Mouse (Mus musculus) midbrain, embryonic 13.5 days (tissue): ENCODE results near the gene Setx. TPM values are rescaled to one million over a fixed set of nuclear protein-coding genes. Genes with fewer than 3 reads are reported as not detected.
"Not testable (repeated sequence)": the region's sequence is repeated elsewhere in the genome, so short reads cannot be mapped to it uniquely, and the experiment has no call there.

Experiments
- ATAC-seq: fragments of 200-750 bp; cut with Nextera tagmentation; 2 replicates; pipeline ENCODE4 v1.8.0; 2017; ENCODE audit warnings: mild to moderate bottlenecking, moderate TSS enrichment, moderate library complexity
- H3K27ac ChIP-seq: fragments of 300-500 bp; sonication (generic); 2 replicates; pipeline ENCODE4 v1.5.1; 2015; ENCODE audit warnings: inconsistent platforms, mild to moderate bottlenecking, moderate library complexity
- H3K27me3 ChIP-seq: fragments of 300-500 bp; sonication (generic); 2 replicates; pipeline ENCODE4 v1.6.1; 2015; ENCODE audit warnings: mild to moderate bottlenecking, inconsistent platforms
- H3K36me3 ChIP-seq: fragments of 300-500 bp; sonication (generic); 2 replicates; pipeline ENCODE4 v1.6.1; 2015; ENCODE audit warnings: mild to moderate bottlenecking, inconsistent platforms
- H3K4me1 ChIP-seq: fragments of 300-500 bp; sonication (generic); replicated peaks from 2 replicates; pipeline ENCODE4 v1.6.1; 2015; ENCODE audit warnings: inconsistent platforms
- H3K4me2 ChIP-seq: fragments of 300-500 bp; sonication (generic); replicated peaks from 2 replicates; pipeline ENCODE4 v1.6.1; 2015; ENCODE audit warnings: moderate library complexity, mild to moderate bottlenecking, inconsistent platforms
- H3K4me3 ChIP-seq: fragments of 300-500 bp; sonication (generic); replicated peaks from 2 replicates; pipeline ENCODE4 v1.5.1; 2015; ENCODE audit warnings: mild to moderate bottlenecking, inconsistent platforms
- H3K9ac ChIP-seq: fragments of 300-500 bp; sonication (generic); replicated peaks from 2 replicates; pipeline ENCODE4 v1.6.1; 2015; ENCODE audit warnings: mild to moderate bottlenecking, inconsistent platforms
- H3K9me3 ChIP-seq: fragments of 300-500 bp; sonication (generic); 2 replicates; pipeline ENCODE4 v1.6.1; 2016; ENCODE audit warnings: mild to moderate bottlenecking, inconsistent platforms
- WGBS: fragments of 180-500 bp; shearing (Covaris S2); methylation state at CpG from one replicate; pipeline ENCODE4 v1.1.7; 2015; 5-methylcytosine and 5-hydroxymethylcytosine counted together
- polyA plus RNA-seq: library from polyadenylated mRNA; unstranded; fragments of >200 nt; fragmentation: Nextera tagmentation; extraction: Ambion mirVana; gene quantifications from 2 replicates; pipeline ENCODE4 v1.2.1, GENCODE M21; 2015

The Setx gene
- polyA plus RNA-seq, 1 experiment from 2014 or later = 14.3 TPM

GRCm38 (mm10) chr2:29099646-29100045 is 24.3 kb upstream of the Setx start:
- WGBS = 90% methylated on average over 14 of the region's 14 CpGs
- no peaks in the 10 kb centered on the region for H3K9me3 ChIP-seq
- no peak overlapping the region for H3K27ac ChIP-seq
- ATAC-seq = no peak
- no peak overlapping the region for H3K4me2 ChIP-seq
- no peaks in the 10 kb centered on the region for H3K4me1 ChIP-seq
- H3K9ac ChIP-seq = no peak overlapping the region
- no peaks in the 10 kb centered on the region for H3K27me3 ChIP-seq
- no peak overlapping the region for H3K4me3 ChIP-seq
- no peaks in the 10 kb centered on the region for H3K36me3 ChIP-seq

GRCm38 (mm10) chr2:29100822-29101534 is 23.0 kb upstream of the Setx start:
- Histone ChIP-seq H3K27me3 (no peaks in the 10 kb centered on the region), H3K4me3 (no peak overlapping the region), H3K4me1 (no peaks in the 10 kb centered on the region), H3K9ac (no peak overlapping the region), H3K27ac (no peak overlapping the region), H3K36me3 (no peaks in the 10 kb centered on the region), H3K9me3 (no peaks in the 10 kb centered on the region), H3K4me2 (no peak overlapping the region)
- ATAC-seq = no peak
- 80% methylated on average over 7 of the region's 7 CpGs for WGBS

- H3K9me3 ChIP-seq, H3K4me3 ChIP-seq, H3K27me3 ChIP-seq, H3K9ac ChIP-seq, H3K27ac ChIP-seq, H3K4me1 ChIP-seq, H3K4me2 ChIP-seq, H3K36me3 ChIP-seq, ATAC-seq: not testable (repeated sequence)
- WGBS = 79% methylated on average over 10 of the region's 10 CpGs
Observed at GRCm38 (mm10) chr2:29102416-29103377, 21.3 kb upstream of the Setx start.

- ATAC-seq = no peak
- no peak overlapping the region for H3K4me3 ChIP-seq
- H3K9ac ChIP-seq = no peak overlapping the region
Observed at GRCm38 (mm10) chr2:29120969-29121368, 3.0 kb upstream of the Setx start.

GRCm38 (mm10) chr2:29122446-29122845 is 1.5 kb upstream of the Setx start:
- H3K9ac ChIP-seq = no peak overlapping the region
- H3K27ac ChIP-seq = no peak overlapping the region
- ATAC-seq = no peak
- H3K4me1 ChIP-seq = peaks cover 13% of the 10 kb centered on the region
- no peak overlapping the region for H3K4me2 ChIP-seq
- H3K27me3 ChIP-seq = no peaks in the 10 kb centered on the region
- no peak overlapping the region for H3K4me3 ChIP-seq
- H3K9me3 ChIP-seq = no peaks in the 10 kb centered on the region
- WGBS = 91% methylated on average over 3 of the region's 3 CpGs
- H3K36me3 ChIP-seq = peaks cover 7% of the 10 kb centered on the region; the same call in 1 of the 2 replicates

More at GRCm38 (mm10) chr2:29120969-29121368, 3.0 kb upstream of the Setx start:
- Histone ChIP-seq H3K4me2 (no peak overlapping the region), H3K36me3 (no peaks in the 10 kb centered on the region), H3K9me3 (no peaks in the 10 kb centered on the region), H3K4me1 (peaks cover 4% of the 10 kb centered on the region), H3K27ac (no peak overlapping the region), H3K27me3 (no peaks in the 10 kb centered on the region)

- Histone ChIP-seq H3K27me3 (no peaks in the 10 kb centered on the region), H3K36me3 (peaks cover 24% of the 10 kb centered on the region), H3K9ac (peak overlapping the region; percentile 63), H3K9me3 (no peaks in the 10 kb centered on the region), H3K4me2 (peak overlapping the region; percentile 86), H3K4me3 (peak overlapping the region; percentile 75), H3K4me1 (peaks cover 13% of the 10 kb centered on the region), H3K27ac (peak overlapping the region; percentile 95)
- ATAC-seq = no peak
- WGBS = under 1% methylated on average over 19 of the region's 24 CpGs
Observed at GRCm38 (mm10) chr2:29124571-29124935, 572 bp downstream of the Setx start.

GRCm38 (mm10) chr2:29124936-29125701 is 1.1 kb downstream of the Setx start:
- Histone ChIP-seq H3K4me3 (peak overlapping the region; percentile 75), H3K27ac (peak overlapping the region; percentile 95), H3K9ac (peak overlapping the region; percentile 85), H3K36me3 (peaks cover 30% of the 10 kb centered on the region), H3K4me2 (peak overlapping the region; percentile 86), H3K9me3 (no peaks in the 10 kb centered on the region), H3K4me1 (peaks cover 13% of the 10 kb centered on the region), H3K27me3 (no peaks in the 10 kb centered on the region)
- peak; percentile 99 for ATAC-seq
- WGBS = under 1% methylated on average over 77 of the region's 81 CpGs

- Histone ChIP-seq H3K27me3 (no peaks in the 10 kb centered on the region), H3K9me3 (no peaks in the 10 kb centered on the region), H3K9ac (no peak overlapping the region), H3K4me1 (peaks cover 13% of the 10 kb centered on the region), H3K36me3 (peaks cover 70% of the 10 kb centered on the region), H3K27ac (no peak overlapping the region), H3K4me2 (no peak overlapping the region), H3K4me3 (no peak overlapping the region)
- no peak for ATAC-seq
- 97% methylated on average over 7 of the region's 7 CpGs for WGBS
Observed at GRCm38 (mm10) chr2:29130118-29130899, 6.3 kb downstream of the Setx start.

GRCm38 (mm10) chr2:29135161-29135560 is 11.2 kb downstream of the Setx start:
- Histone ChIP-seq H3K4me3 (no peak overlapping the region), H3K36me3 (peaks cover 75% of the 10 kb centered on the region), H3K4me2 (no peak overlapping the region), H3K9ac (no peak overlapping the region), H3K9me3 (no peaks in the 10 kb centered on the region), H3K27me3 (no peaks in the 10 kb centered on the region), H3K4me1 (no peaks in the 10 kb centered on the region), H3K27ac (no peak overlapping the region)
- ATAC-seq = no peak

GRCm38 (mm10) chr2:29151941-29152340 is 28.0 kb downstream of the Setx start:
- Histone ChIP-seq H3K4me2 (no peak overlapping the region), H3K27ac (no peak overlapping the region), H3K27me3 (no peaks in the 10 kb centered on the region), H3K9me3 (no peaks in the 10 kb centered on the region), H3K9ac (no peak overlapping the region), H3K4me3 (no peak overlapping the region), H3K4me1 (0 out of 2 replicates have a peak, but pooled peaks cover 2% of the 10 kb centered on the region), H3K36me3 (peaks cover 92% of the 10 kb centered on the region)
- WGBS = 37% methylated on average over 2 of the region's 2 CpGs
- no peak for ATAC-seq

GRCm38 (mm10) chr2:29168067-29168466 is 44.1 kb downstream of the Setx start:
- H3K4me3 ChIP-seq = no peak overlapping the region
- H3K4me2 ChIP-seq = no peak overlapping the region
- H3K4me1 ChIP-seq = no peaks in the 10 kb centered on the region
- H3K36me3 ChIP-seq = peaks cover 80% of the 10 kb centered on the region
- no peak for ATAC-seq
- no peaks in the 10 kb centered on the region for H3K27me3 ChIP-seq
- no peak overlapping the region for H3K27ac ChIP-seq
- no peak overlapping the region for H3K9ac ChIP-seq
- no peaks in the 10 kb centered on the region for H3K9me3 ChIP-seq
- 97% methylated on average over 5 of the region's 5 CpGs for WGBS
